Mouse (Mus musculus): ENCODE measurements at regions not wholly inside any gene's neighbourhood (a gene's known extent, or its start where the extent isn't known, plus 50 kb on each side); places are given as distances from the start of the nearest gene placed in this dataset.

DNA sequence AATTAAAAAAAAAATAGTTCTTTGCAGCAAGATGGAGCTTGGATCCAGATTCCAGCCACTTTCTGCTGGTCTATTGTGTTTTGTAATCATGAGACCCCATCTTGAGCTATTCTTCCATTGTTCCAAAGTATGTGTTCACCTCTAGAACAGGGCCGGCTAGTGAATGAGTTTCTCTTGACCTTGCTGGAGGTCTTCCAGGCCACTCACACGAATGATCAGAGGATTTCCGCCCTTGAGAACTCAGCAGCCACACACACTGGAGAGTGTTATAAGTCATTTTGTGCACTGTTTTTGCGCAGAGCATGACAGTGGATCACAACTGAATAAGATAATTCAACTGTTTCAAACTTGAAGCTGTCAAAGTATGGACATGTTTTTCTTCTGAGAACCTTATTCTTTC is 110.5 kb downstream of the Tbx4 start:
- no peak for TF ChIP-seq CTCF (IDR thresholded peaks at IDR 0.05)
- intact Hi-C loops (cut with DNase I), result no loop called here
- DNase-seq (ENCODE audit: extremely low spot score in 1 of 2, low spot score in 2 of 2), result no peak

DNA sequence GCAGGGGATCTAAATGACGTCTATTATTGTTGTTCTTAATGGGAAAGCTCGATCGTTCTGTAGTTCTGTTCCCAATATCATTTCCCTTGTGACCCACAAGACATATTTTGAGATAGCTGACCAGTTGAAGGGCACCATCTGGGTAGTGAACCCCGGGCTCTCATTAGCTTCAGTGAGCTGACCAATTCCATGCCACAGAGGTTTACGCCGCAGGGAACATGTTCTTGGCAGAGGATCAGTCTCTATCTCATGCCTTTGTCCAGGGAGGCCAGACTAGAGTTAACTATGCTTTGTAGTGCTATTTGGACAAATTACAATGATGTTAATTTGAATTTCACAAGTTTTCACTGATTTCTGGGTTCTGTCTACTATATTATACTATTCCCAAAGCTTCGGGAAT is 117.1 kb downstream of the Tbx4 start:
- no peak for TF ChIP-seq CTCF (IDR thresholded peaks at IDR 0.05)
- DNase-seq (ENCODE audit: extremely low spot score in 1 of 2, low spot score in 2 of 2), result no peak
- Histone ChIP-seq H3K4me3 (no peak overlapping the region), H3K27ac (no peak overlapping the region)
- intact Hi-C loops (cut with DNase I), result no loop called here

More for the DNA sequence above, 110.5 kb downstream of the Tbx4 start:
- Histone ChIP-seq H3K27ac (no peak overlapping the region), H3K4me3 (no peak overlapping the region)

DNA sequence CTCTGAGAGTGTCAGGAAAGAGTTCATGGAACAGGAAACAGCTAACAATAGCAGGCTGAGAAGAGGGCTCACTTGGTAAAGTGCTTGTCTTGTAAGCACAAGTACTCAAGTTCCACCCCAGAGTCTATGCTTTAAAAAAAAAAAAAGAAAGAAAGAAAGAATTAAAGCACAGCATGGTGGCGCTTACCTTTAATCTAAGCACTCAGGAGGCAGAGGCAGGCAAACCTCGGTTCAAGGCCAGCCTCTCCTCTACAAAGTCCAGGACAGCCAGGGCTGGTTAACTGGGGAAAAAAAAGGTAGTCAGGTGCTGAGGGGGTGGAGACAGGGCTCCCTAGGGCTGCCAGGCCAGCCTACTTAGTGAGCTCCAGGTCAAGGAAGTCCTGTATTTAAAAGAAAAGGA is 119.1 kb downstream of the Tbx4 start:
- no peak for TF ChIP-seq CTCF (IDR thresholded peaks at IDR 0.05)

DNA sequence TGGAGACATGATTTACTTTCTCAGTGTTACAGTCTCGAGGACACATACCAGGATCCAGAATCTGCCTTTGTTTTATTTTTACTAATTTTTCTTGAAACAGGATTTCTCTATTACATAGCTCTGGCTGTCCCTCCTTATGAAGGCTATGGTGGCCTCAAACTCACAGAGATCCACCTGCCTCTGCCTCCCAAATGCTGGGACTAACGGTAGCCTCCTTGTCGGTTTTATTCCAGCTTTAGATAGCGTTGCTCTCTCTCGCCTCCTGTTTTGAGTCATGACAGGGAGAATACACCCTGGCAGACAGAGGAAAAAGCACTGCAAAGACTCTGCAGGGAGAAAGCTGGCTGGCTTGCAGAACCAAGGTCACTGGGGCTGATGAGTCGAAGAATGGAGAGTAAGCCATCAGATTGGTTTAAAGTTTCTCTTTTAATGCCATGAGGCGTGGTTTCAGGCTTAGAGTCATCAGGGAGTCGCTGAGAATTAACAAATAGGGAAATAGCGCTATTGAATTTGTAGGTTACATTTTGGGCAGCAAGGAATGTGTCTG is 119.8 kb downstream of the Tbx4 start:
- H3K4me3 ChIP-seq, result no peak overlapping the region
- DNase-seq (ENCODE audit: extremely low spot score in 1 of 2, low spot score in 2 of 2), result no peak
- H3K27ac ChIP-seq, result no peak overlapping the region
- intact Hi-C loops (cut with DNase I), result no loop called here
- TF ChIP-seq CTCF (IDR thresholded peaks at IDR 0.05), result no peak

More for the DNA sequence above, 119.1 kb downstream of the Tbx4 start:
- intact Hi-C loops (cut with DNase I), result no loop called here
- DNase-seq (ENCODE audit: extremely low spot score in 1 of 2, low spot score in 2 of 2), result no peak
- Histone ChIP-seq H3K27ac (no peak overlapping the region), H3K4me3 (no peak overlapping the region)

DNA sequence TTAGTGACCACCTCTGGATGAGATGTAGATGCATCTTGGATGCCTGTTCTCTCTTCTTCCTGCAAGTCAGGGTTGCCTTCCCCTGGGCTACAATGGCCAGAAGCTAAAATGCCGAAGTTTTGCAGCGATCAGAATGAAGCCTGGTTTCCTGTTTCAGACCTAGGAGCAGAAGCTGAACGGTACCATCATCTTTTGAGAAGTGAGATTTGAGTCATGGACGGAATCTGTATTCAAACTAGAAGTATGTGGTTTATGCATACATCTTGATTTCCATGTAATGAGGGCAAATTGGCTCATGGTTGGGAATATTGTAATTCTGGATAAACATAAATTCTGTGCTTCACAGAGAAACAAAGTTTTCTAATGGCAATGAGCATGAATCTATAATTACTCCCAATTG is 120.6 kb downstream of the Tbx4 start:
- Histone ChIP-seq H3K4me3 (no peak overlapping the region), H3K27ac (no peak overlapping the region)
- intact Hi-C loops (cut with DNase I), result no loop called here
- no peak for TF ChIP-seq CTCF (IDR thresholded peaks at IDR 0.05)
- DNase-seq (ENCODE audit: extremely low spot score in 1 of 2, low spot score in 2 of 2), result no peak
